Mouse (Mus musculus) kidney, postnatal 4 days (tissue): Measurements from ENCODE around the gene Oxsr1.
"Not testable (repeated sequence)": the region's sequence is repeated elsewhere in the genome, so short reads cannot be mapped to it uniquely, and the experiment has no call there.

Experiments
- DNase-seq, 2 experiments: peaks; one replicate each; pipeline ENCODE4 v3.0.0; 2021; ENCODE audit warnings: mixed read lengths in 2 of 2

Oxsr1 gene

DNA sequence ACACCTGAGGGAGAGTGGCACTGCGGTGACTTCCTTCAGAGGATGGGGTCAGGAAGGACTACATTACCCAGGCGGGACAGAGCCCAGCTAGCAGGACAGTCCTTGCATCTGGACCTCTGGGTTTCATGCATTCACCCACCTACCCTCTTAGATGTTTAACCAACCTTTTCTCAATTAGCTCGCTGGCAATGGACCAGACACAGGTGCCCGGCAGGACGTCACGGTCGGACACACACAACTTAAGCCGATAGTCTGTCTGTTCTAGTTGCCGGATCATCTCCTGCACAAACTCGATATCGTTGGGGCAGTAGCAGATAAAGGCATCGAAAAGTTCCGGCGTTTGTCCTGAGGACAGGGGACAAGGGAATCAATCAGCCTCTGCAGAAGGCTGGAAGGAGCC lies 15.6 kb upstream of the Oxsr1 start:
- peak; percentile 24 to 33 for DNase-seq

- DNase-seq = no peak
Measured at GRCm38 (mm10) chr9:119335571-119335970, 13.3 kb upstream of the Oxsr1 start.

- DNase-seq = no peak
Measured at GRCm38 (mm10) chr9:119334834-119335233, 12.6 kb upstream of the Oxsr1 start.

DNA sequence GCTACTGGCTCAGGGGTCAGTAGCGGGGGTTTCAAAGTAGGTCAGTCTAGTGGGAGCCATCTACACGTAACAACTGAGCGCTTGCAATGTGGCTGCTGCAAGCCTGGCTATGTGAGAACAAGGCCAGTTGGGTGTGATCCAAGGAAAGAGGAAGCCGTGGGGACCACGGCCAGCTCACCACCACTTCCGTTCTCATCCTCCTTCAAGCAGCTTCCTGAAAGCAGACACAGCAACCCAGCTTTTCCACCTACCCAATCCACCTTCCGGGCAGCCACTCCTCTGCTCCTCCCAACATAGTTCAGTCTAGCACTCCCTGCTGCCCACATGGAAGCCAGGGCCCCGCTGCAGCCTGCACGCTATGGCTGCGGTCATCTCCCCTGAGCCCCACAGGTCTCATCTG lies 12.1 kb upstream of the Oxsr1 start:
- peak; percentile 59 to 74 for DNase-seq

DNA sequence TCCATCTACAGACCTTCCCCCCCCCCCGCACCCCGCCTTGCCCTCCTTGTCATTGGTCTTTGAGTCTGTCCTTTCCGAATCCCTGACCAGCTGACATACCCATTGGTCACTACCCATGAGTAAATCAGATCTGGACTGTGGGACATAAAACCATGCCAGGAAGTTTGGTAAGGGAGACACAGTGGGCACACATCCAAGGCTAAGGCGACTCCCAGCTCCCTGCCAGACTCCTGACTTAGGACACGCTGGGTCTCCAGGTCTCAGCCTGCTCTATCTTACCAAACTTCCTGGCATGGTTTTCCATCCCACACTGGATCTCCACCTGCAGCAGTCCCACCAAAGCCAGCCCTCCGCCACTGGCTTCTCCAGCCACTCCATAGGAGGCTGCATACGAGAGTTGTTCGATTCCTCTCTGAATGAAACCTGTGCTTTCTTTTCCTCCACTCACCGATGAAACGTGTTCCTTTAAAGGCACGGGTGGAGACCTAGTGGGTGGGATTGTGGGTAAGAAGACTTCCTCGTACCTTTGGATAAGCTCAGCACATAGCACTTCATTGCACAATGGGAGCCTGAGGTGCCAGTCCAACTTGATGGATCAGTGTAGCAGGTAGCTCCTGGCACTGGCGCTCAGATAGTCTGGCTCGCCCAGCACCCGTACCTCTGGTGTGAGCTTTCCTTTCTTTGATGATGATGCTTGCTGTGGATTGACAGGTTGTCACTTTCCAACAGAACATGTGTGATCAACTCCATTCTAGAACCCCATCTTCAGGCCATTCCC lies 8.1 kb upstream of the Oxsr1 start:
- no peak for DNase-seq

GRCm38 (mm10) chr9:119328488-119328887 lies 6.3 kb upstream of the Oxsr1 start:
- DNase-seq = no peak

- DNase-seq = no peak
Measured at GRCm38 (mm10) chr9:119324130-119324529, 1.9 kb upstream of the Oxsr1 start.

- DNase-seq = no peak
Measured at GRCm38 (mm10) chr9:119323260-119323645, 1.0 kb upstream of the Oxsr1 start.

- no peak for DNase-seq
Measured at GRCm38 (mm10) chr9:119321392-119322229, 616 bp downstream of the Oxsr1 start.

DNA sequence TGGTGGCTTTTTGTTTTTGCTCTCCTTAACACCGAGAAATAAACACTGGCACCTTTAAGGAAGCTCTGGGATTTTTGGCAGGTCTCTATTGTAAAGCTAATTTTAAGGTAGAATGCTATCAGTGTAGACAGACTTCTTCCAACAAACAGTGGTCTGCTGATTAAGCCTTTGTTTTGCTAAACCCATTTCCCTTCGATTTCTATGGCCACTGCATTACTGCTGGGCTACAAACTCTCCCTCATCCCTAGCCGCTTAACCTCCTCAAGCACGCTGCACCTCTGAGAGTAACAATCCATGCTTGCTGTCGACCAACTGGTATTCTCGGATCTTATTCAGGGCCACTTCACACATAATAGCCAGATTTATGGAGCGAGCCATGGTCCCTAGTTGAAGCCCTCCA lies 1.3 kb downstream of the Oxsr1 start:
- DNase-seq = peak in 1 of 2 experiments; percentile 7

GRCm38 (mm10) chr9:119320446-119320845 lies 1.8 kb downstream of the Oxsr1 start:
- no peak for DNase-seq

GRCm38 (mm10) chr9:119318891-119319290 lies 3.3 kb downstream of the Oxsr1 start:
- DNase-seq = no peak

DNA sequence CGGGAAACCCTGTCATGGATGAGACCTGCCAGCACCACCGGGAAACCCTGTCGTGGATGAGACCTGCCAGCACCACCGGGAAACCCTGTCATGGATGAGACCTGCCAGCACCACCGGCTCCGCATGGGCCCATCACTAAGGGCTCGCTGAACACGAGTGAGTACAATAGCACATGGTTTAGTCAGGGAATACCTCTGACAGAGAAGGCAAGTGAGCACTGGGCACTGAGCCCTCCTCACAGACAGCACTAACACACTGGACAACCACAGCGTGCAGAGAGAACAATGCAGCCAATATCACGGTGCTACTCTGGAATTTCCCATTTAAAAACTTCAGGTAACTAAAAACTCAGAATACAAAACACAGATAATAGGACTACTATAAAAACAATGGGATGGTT lies 9.1 kb downstream of the Oxsr1 start:
- no peak for DNase-seq

DNA sequence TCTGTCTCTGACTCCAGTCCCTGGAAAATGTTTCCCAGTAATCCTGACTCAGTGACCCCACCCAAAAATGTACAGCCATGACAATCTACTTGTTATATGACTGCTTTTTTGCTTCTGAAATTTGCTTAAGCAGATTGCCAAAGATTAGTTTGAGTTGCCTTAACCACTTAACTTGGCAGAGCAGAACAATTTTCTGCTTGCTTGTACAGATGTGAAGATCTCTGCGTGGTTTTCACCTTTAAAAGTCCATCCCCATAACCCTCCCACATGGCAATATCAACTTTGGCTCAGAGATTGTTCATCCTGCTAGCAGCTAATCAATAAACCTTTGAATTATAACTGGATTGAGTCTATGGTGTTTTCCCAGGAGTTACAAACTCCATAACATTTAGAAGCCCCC lies 13.2 kb downstream of the Oxsr1 start:
- no peak for DNase-seq

- no peak for DNase-seq
Measured at GRCm38 (mm10) chr9:119305863-119306262, 16.4 kb downstream of the Oxsr1 start.

DNA sequence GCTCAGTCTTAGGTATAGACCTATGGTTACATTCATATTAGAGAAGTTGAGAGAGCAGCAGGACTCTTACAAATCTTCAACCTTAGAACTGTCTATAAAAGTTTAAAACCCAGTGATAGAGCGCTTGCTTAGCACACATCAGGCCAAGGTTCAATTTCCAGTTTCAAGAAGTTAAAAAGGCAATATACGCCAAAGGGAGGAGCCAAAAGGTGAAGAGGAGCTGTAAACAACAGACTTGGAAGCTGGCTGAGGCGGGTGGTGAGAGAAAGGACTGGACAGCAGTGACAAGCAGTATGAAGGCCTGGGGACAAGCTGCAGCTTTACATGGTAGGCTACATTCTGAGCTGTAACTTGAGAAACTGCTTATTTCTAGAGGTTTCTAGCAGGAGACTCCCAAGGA lies 23.7 kb downstream of the Oxsr1 start:
- DNase-seq = no peak

DNA sequence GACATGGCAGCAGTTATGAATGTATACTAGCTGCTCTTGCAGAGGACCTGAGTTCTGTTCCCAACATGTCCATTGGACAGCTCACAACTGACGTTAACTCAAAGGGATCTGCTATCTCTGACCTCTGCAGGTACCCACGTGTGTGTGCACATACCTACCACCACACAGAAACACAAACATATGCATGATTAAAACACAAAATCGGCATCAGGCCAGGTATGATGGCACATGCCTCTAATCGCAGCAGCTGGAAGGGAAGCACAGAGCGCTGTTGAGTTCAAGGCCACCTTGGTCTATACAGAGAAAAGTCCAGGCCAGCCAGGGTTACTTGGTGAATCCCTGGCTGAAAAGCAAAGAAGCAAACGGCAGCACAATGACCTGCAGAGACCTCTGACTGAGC lies 24.5 kb downstream of the Oxsr1 start:
- DNase-seq = no peak

DNA sequence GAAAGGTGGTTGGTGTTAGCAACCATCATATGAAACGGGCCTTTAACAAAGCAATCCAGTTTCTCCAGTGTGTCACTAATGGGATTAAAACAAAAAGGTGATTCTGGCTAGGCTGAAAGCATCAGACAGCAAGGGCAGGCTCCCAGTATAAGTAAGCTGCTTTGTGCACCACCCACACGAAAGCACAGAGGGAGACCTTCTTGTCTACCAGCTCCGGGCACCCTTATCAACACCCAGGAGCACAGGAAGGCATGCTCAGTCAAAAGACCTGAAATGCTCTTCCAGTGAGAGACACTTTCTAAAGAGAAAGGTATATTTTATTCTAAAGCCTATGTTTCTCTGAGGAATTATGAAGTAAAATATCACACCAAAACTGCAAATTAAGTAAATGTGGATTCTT lies 31.4 kb downstream of the Oxsr1 start:
- no peak for DNase-seq

DNA sequence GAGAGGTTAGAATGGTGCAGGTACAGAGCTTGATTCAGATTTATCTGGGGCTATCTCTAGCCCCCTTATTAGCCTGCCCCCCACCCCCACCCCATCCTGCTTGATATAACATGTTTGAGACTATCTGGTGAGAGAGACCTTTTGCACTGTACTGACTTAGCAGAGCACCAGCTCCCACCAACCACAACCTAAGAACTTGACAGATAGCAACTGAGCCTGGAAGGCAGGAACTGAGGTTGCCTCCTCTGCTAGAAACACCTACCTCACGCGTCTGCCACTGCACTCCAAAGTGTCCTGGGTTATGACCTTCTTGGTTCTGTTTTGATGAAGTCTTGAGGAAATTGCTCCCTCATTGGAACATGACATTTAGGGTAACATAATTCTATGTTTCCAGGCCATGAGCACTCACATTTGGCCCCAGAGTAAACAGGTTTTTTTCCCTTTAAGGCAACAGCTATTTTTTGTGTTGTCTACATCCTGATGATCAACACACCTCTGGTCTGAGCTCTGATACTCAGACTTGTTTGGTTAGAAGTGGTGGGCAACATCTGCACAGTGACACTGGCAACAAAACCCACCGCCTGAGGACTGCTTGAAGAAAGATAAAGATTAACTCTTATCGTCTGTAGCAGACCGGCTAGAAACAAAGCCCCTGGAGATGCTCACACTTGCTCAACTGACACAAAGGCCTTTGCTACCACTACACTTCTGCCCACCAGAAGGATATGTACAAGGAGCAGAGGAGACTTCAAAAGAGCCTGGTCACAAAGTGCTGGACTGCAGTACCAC lies 41.1 kb downstream of the Oxsr1 start:
- no peak for DNase-seq

GRCm38 (mm10) chr9:119278031-119278430 lies 44.2 kb downstream of the Oxsr1 start:
- DNase-seq = no peak

- peak; percentile 42 to 59 for DNase-seq
Measured at GRCm38 (mm10) chr9:119276321-119276720, 45.9 kb downstream of the Oxsr1 start.

DNA sequence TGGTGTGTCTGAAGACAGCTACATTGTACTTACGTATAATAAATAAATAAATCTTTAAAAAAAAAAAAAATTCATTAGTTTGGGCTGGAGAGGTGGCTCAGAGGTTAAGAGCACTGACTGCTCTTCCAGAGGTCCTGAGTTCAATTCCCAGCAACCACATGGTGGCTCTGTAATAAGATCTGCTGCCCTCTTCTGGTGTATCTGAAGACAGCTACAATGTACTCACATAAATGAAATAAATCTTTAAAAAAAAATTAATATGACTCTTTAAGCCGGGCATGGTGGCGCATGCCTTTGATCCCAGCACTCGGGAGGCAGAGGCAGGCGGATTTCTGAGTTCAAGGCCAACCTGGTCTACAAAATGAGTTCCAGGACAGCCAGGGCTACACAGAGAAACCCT lies 47.4 kb downstream of the Oxsr1 start:
- not testable (repeated sequence) for DNase-seq

DNA sequence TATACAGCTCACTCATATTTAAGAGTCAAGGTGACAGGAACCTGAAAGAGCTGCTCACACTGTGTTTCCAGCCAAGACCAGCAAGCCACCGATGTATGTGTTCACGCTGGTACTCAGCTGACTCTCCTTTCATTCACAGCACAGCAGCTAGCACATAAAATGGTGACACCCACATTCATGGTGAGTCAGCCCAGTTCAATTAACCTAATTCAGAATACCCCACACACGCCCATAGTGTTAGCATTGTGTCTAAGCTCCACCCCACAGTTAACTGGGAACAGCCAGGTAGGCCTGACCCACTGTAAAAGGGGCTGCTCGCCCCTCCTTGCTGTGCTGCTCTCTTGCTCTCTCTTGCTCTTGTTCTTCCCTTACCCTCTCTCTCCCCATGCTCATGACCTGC lies 50.7 kb downstream of the Oxsr1 start:
- no peak for DNase-seq
